Mouse (Mus musculus) ES-E14 (cell line): Measurements from ENCODE around the gene Jak3. TPM values are rescaled to one million over a fixed set of nuclear protein-coding genes. Genes with fewer than 3 reads are reported as not detected.

Experiments
- DNase-seq: peaks from one replicate; pipeline ENCODE4 v3.0.0-alpha.2; 2013; ENCODE audit warnings: low read depth, low spot score
- H3K27ac ChIP-seq: 2 replicates; pipeline ENCODE4 v1.5.1; 2012; ENCODE audit warnings: low read depth, mild to moderate bottlenecking, low read length, moderate library complexity, mixed read lengths; ENCODE audit not compliant: poor library complexity, insufficient read depth, severe bottlenecking
- H3K36me3 ChIP-seq: 2 replicates; pipeline ENCODE4 v1.6.1; 2012; ENCODE audit warnings: mild to moderate bottlenecking, low read length, moderate library complexity, mixed read lengths; ENCODE audit not compliant: control insufficient read depth, poor library complexity, insufficient read depth, severe bottlenecking
- H3K4me1 ChIP-seq, 2 experiments: fragments of 150-350 bp in 1 of 2; sonication (generic) in 1 of 2; 2 replicates each; pipeline ENCODE4 v1.6.1; 2012; ENCODE audit warnings: low read length in 2 of 2, mild to moderate bottlenecking in 1 of 2, mixed read lengths in 1 of 2; ENCODE audit not compliant: control insufficient read depth in 2 of 2, insufficient read depth in 2 of 2, poor library complexity in 1 of 2
- H3K4me3 ChIP-seq, 2 experiments: fragments of 150-350 bp in 1 of 2; sonication (generic) in 1 of 2; 2 replicates each; pipeline ENCODE4 v1.5.1; 2012; ENCODE audit warnings: low read length in 2 of 2, low read depth in 1 of 2, mild to moderate bottlenecking in 1 of 2, mixed read lengths in 1 of 2; ENCODE audit not compliant: insufficient read depth in 1 of 2, poor library complexity in 1 of 2, severe bottlenecking in 1 of 2
- H3K9ac ChIP-seq: 2 replicates; pipeline ENCODE4 v1.6.1; 2012; ENCODE audit warnings: low read depth, mild to moderate bottlenecking, low read length, mixed read lengths; ENCODE audit not compliant: poor library complexity, insufficient read depth, severe bottlenecking
- H3K9me3 ChIP-seq: fragments of 150-350 bp; sonication (generic); 2 replicates; pipeline ENCODE4 v1.6.1; 2012; ENCODE audit warnings: low read depth, mild to moderate bottlenecking, low read length; ENCODE audit not compliant: control insufficient read depth, insufficient read depth
- CHD2 ChIP-seq: IDR thresholded peaks from 2 replicates; pipeline ENCODE4 v1.6.1; 2014; ENCODE audit warnings: mild to moderate bottlenecking, low read depth, low read length, inconsistent platforms
- HCFC1 ChIP-seq: IDR thresholded peaks from 2 replicates; pipeline ENCODE4 v1.6.1; 2012; ENCODE audit warnings: low read length, inconsistent platforms, borderline replicate concordance; ENCODE audit not compliant: insufficient read depth
- MAFK ChIP-seq: IDR thresholded peaks from 2 replicates; pipeline ENCODE4 v1.6.1; 2014; ENCODE audit warnings: mild to moderate bottlenecking, low read depth, low read length, inconsistent platforms; ENCODE audit not compliant: insufficient read depth
- ZC3H11A ChIP-seq: IDR thresholded peaks from 2 replicates; pipeline ENCODE4 v1.6.1; 2012; ENCODE audit warnings: low read depth, mild to moderate bottlenecking, inconsistent platforms, low read length, borderline replicate concordance
- ZNF384 ChIP-seq: IDR thresholded peaks from 2 replicates; pipeline ENCODE4 v1.6.1; 2012; ENCODE audit warnings: low read depth, low read length, inconsistent platforms
- in situ Hi-C, 2 experiments: fragments of 600-800 bp; cut with MboI; formaldehyde crosslinking; loops; one replicate each; pipeline ENCODE4 v1.15.1; 2025; ENCODE audit warnings: low sequenced_read_pairs in 2 of 2, inconsistent platforms in 1 of 2; ENCODE audit not compliant: unreplicated experiment in 2 of 2
- total RNA-seq: library from RNA; depleted of rRNA; stranded (reverse); fragments of 300-350 nt; gene quantifications from 2 replicates; pipeline ENCODE4 v1.2.3, GENCODE M21; 2012

Jak3 gene
- total RNA-seq, 1 experiment = 19.0 TPM

DNA sequence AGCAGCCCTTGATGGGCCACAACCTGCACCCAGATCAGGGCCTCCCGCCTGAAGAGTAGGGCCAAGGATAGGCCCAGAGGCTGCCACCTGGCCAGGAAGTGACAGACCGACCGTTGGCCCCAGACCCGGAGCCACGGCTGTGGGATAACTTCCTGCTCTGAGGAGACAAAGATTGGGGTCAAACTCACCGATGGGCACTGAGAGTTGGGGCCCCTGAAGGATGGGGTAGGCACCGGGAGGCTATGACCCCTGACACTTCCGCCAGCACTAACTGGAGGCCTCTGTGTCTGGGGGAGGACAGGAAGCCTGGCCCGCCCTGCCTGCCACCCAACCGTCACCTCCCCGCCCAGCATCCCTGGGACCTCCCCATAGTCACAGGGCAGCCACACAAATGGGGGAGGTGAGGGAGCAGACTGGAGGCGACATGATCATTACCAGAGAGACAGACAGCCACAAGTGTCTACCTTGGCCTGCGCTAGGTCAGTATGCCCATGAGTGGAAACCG, 47.0 kb downstream of the Jak3 start:
- no peaks in the 10 kb centered on the region for H3K9me3 ChIP-seq
- TF ChIP-seq CHD2 = no peak
- no peak for TF ChIP-seq HCFC1
- no peak for TF ChIP-seq ZNF384
- no peak for TF ChIP-seq ZC3H11A
- TF ChIP-seq MAFK = no peak
- peak overlapping the region; percentile 3 to 5; a peak in 1 of 4 replicates for H3K4me3 ChIP-seq
- DNase-seq = no peak
- no peaks in the 10 kb centered on the region for H3K36me3 ChIP-seq
- H3K27ac ChIP-seq = no peak overlapping the region
- peaks cover 3 to 14% of the 10 kb centered on the region in 2 experiments; a peak in 3 of 4 replicates for H3K4me1 ChIP-seq
- in situ Hi-C loops = no loop called here
- H3K9ac ChIP-seq = peak overlapping the region; percentile 19

- H3K9ac ChIP-seq = peak overlapping the region; percentile 31; the same call in 1 of the 2 replicates
- no peaks in the 10 kb centered on the region for H3K36me3 ChIP-seq
- no peaks in the 10 kb centered on the region for H3K9me3 ChIP-seq
- in situ Hi-C loops = no loop called here
- no peak for TF ChIP-seq HCFC1
- no peak for TF ChIP-seq MAFK
- no peak for TF ChIP-seq ZNF384
- TF ChIP-seq ZC3H11A = no peak
- no peak for TF ChIP-seq CHD2
- H3K27ac ChIP-seq = no peak overlapping the region
- H3K4me1 ChIP-seq = peaks cover 5 to 19% of the 10 kb centered on the region in 2 experiments
- H3K4me3 ChIP-seq = no peak overlapping the region; a peak in 1 of 4 replicates
- DNase-seq = no peak
These were observed 48.3 kb downstream of the Jak3 start for GRCm38 (mm10) chr8:71724389-71724788.

DNA sequence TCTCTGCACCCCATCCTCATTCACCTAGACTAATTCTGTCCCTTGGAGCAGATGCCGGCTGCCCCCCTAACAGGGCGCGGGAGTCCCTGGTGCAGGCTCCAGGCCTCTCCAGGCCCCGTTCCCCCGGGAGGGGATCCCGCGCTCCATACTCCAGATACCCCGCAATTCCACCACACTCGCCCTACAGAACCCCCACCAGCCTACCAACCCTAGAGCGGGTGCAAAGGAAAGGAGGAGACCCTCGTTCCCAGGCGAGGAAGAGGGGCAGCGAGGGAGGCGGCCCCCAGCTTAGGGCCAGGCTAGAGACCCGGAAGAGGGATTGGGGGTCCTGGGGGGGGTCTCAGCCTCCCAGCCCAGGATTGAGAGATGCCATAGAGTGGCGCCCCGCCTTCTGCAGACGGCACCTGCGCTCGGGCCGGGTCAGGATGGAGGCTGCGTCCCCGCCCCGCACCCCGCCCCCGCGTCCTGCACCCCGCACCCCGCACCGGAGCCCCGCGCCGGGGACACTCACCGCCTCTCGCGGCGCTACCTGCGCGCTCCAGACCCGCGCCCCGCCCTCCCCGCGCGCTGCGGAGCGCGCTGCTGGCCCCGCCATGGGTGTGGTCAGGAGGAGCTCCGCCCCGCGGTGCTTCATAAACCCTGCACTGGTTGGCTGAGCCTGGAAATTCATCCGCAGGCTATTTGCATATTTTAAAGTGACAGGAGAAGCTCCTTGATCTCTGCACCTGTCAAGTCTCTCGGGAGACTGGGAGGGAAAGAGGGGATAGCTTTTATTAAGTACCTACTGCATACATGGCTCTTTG, 49.2 kb downstream of the Jak3 start, which contains the start of gene Fcho1:
Gene Fcho1, minus strand, starts transcription at position 595 of the 803 bp plus-strand sequence.
- TF ChIP-seq ZNF384 (no peak), HCFC1 (peak; percentile 17; the same call in 1 of the 2 replicates)
- Histone ChIP-seq H3K9ac (peak within 1 kb of the TSS; percentile 84), H3K36me3 (no peaks in the 10 kb centered on the region), H3K27ac (no peak within 1 kb of the TSS), H3K4me3 (peak within 1 kb of the TSS; percentile 76 to 98), H3K4me1 (peaks cover 6 to 20% of the 10 kb centered on the region in 2 experiments), H3K9me3 (no peaks in the 10 kb centered on the region)
- in situ Hi-C loops = no loop called here
- DNase-seq = peak; percentile 81

GRCm38 (mm10) chr8:71728240-71728785, 52.2 kb downstream of the Jak3 start:
- in situ Hi-C loops = no loop called here
- Histone ChIP-seq H3K9me3 (no peaks in the 10 kb centered on the region), H3K36me3 (no peaks in the 10 kb centered on the region), H3K4me3 (peak overlapping the region; percentile 24 to 70), H3K9ac (peak overlapping the region; percentile 46; the same call in 1 of the 2 replicates), H3K4me1 (peaks cover 6 to 18% of the 10 kb centered on the region in 2 experiments), H3K27ac (no peak overlapping the region)
- TF ChIP-seq MAFK (no peak), ZC3H11A (no peak), ZNF384 (no peak), HCFC1 (no peak), CHD2 (no peak)
- DNase-seq = no peak
